Mouse (Mus musculus): ENCODE measurements around the gene Miga2. TPM values are rescaled to one million over a fixed set of nuclear protein-coding genes. Genes with fewer than 3 reads are reported as not detected.

Miga2 gene
- polyA plus RNA-seq, 1 experiment: not detected

DNA sequence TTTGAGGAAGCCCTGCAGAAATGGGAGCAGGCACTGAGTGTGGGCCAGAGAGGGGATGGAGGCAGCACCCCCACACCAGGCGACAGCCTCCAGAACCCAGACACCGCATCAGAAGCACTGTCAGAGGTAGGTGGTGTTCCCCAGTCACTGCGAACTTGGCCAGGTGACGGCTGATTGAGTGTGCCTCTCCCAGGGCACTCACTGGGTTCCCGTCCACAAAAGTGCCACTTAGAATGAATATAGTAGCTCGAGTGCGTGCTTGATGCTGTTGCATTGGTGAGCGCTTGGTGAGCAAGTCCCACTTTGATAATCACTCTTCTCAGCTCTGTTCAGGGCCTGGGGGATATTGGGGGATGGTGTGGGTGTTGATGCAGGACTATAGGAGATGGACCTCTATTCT is 7.5 kb downstream of the Miga2 start:
- 96% methylated on average over 8 of the region's 8 CpGs for WGBS
- TF ChIP-seq CTCF (IDR thresholded peaks at IDR 0.05; ENCODE audit: insufficient read depth, low read depth, low read length) (no peak), POLR2A (IDR thresholded peaks at IDR 0.05; ENCODE audit: insufficient read depth, low read depth, low read length) (no peak)
- Histone ChIP-seq H3K4me1 (ENCODE audit: control insufficient read depth, insufficient read depth, low read length) (peaks cover 5% of the 10 kb centered on the region; the same call in 1 of the 2 replicates), H3K4me3 (ENCODE audit: insufficient read depth, low read depth, low read length) (no peak overlapping the region), H3K27ac (ENCODE audit: insufficient read depth, low read depth, low read length) (no peak overlapping the region)

- Histone ChIP-seq H3K4me1 (ENCODE audit: control insufficient read depth, insufficient read depth, low read length) (no peaks in the 10 kb centered on the region), H3K4me3 (ENCODE audit: insufficient read depth, low read depth, low read length) (no peak overlapping the region), H3K27ac (ENCODE audit: insufficient read depth, low read depth, low read length) (no peak overlapping the region)
- 97% methylated on average over 5 of the region's 5 CpGs for WGBS
- TF ChIP-seq CTCF (IDR thresholded peaks at IDR 0.05; ENCODE audit: insufficient read depth, low read depth, low read length) (no peak), POLR2A (IDR thresholded peaks at IDR 0.05; ENCODE audit: insufficient read depth, low read depth, low read length) (no peak)
Measured at GRCm38 (mm10) chr2:30372726-30373125, 8.7 kb downstream of the Miga2 start.

GRCm38 (mm10) chr2:30375893-30376292 is 11.9 kb downstream of the Miga2 start:
- H3K27ac ChIP-seq (ENCODE audit: insufficient read depth, low read depth, low read length): no peak overlapping the region
- no peak for TF ChIP-seq POLR2A (IDR thresholded peaks at IDR 0.05; ENCODE audit: insufficient read depth, low read depth, low read length)
- no peak for TF ChIP-seq CTCF (IDR thresholded peaks at IDR 0.05; ENCODE audit: insufficient read depth, low read depth, low read length)
- no peaks in the 10 kb centered on the region for H3K4me1 ChIP-seq (ENCODE audit: control insufficient read depth, insufficient read depth, low read length)
- no peak overlapping the region for H3K4me3 ChIP-seq (ENCODE audit: insufficient read depth, low read depth, low read length)
- WGBS: 91% methylated on average over 10 of the region's 10 CpGs

DNA sequence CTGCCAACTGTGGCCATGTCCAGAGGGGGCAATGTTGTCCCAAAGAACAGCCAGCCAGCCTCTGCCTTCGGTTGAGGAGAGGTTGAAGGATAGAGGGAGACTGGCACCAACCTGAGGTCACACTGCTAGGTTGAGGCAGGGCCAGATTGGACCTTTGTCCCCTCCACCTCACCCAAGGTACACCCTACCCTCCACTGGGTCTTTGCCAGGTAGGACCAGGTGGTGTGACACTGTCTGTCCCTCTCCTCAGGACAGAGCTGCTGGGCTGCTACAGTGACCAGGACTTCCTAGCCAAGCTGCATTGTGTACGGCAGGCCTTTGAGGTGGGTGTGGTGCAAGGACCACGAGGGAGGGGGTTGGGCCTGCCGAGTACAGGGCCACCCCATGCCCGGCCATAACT is 13.7 kb downstream of the Miga2 start:
- 78% methylated on average over 5 of the region's 5 CpGs for WGBS
- H3K4me1 ChIP-seq (ENCODE audit: control insufficient read depth, insufficient read depth, low read length): no peaks in the 10 kb centered on the region
- no peak overlapping the region for H3K27ac ChIP-seq (ENCODE audit: insufficient read depth, low read depth, low read length)
- no peak for TF ChIP-seq POLR2A (IDR thresholded peaks at IDR 0.05; ENCODE audit: insufficient read depth, low read depth, low read length)
- no peak for TF ChIP-seq CTCF (IDR thresholded peaks at IDR 0.05; ENCODE audit: insufficient read depth, low read depth, low read length)
- no peak overlapping the region for H3K4me3 ChIP-seq (ENCODE audit: insufficient read depth, low read depth, low read length)

DNA sequence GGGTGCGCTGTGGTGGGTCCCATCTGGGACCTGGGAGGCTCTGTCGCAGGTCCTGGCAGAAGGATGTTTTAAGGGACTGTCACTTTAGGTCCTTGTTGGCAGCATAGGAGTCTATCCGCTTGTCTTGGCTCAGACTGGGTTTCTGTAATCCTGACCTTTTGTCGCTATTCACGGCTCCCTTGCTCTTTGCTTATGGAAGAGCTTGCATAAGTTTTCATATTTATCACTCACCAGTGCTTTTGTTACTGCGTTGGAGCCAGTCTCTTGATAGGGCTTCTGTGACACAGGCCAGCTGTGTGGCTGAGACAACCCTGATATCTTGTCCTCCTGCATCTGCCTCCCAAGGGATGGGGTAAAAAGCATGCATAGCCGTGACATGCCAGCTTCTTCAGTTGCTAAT is 15.3 kb downstream of the Miga2 start:
- H3K4me3 ChIP-seq (ENCODE audit: insufficient read depth, low read depth, low read length): no peak overlapping the region
- peaks cover 3% of the 10 kb centered on the region; the same call in 1 of the 2 replicates for H3K4me1 ChIP-seq (ENCODE audit: control insufficient read depth, insufficient read depth, low read length)
- 88% methylated on average over 7 of the region's 7 CpGs for WGBS
- H3K27ac ChIP-seq (ENCODE audit: insufficient read depth, low read depth, low read length): no peak overlapping the region
- TF ChIP-seq CTCF (IDR thresholded peaks at IDR 0.05; ENCODE audit: insufficient read depth, low read depth, low read length): no peak
- TF ChIP-seq POLR2A (IDR thresholded peaks at IDR 0.05; ENCODE audit: insufficient read depth, low read depth, low read length): no peak

GRCm38 (mm10) chr2:30380564-30381376 is 16.7 kb downstream of the Miga2 start:
- no peak overlapping the region for H3K4me3 ChIP-seq (ENCODE audit: insufficient read depth, low read depth, low read length)
- no peak overlapping the region for H3K27ac ChIP-seq (ENCODE audit: insufficient read depth, low read depth, low read length)
- H3K4me1 ChIP-seq (ENCODE audit: control insufficient read depth, insufficient read depth, low read length): peaks cover 16% of the 10 kb centered on the region
- WGBS: 85% methylated on average over 10 of the region's 10 CpGs
- TF ChIP-seq POLR2A (IDR thresholded peaks at IDR 0.05; ENCODE audit: insufficient read depth, low read depth, low read length) (no peak), CTCF (IDR thresholded peaks at IDR 0.05; ENCODE audit: insufficient read depth, low read depth, low read length) (no peak)

DNA sequence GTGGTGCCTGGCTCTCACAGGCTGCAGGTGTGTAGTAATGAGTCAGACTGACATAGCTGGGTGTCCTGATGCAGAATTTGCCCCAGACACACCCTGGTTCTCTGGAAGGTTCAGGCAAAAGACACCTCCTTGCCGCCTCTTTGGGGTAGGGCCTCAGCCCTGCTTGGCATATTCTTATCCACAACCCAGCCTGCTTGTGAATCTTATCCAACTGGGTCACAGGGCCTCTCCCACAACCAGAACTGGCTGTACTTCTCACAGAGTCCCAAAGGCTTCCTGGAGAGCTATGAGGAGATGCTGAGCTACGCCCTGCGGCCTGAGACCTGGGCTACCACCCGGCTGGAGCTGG is 17.3 kb downstream of the Miga2 start:
- Histone ChIP-seq H3K27ac (ENCODE audit: insufficient read depth, low read depth, low read length) (no peak overlapping the region), H3K4me1 (ENCODE audit: control insufficient read depth, insufficient read depth, low read length) (peaks cover 16% of the 10 kb centered on the region), H3K4me3 (ENCODE audit: insufficient read depth, low read depth, low read length) (no peak overlapping the region)
- 93% methylated on average over 4 of the region's 4 CpGs for WGBS
- TF ChIP-seq CTCF (IDR thresholded peaks at IDR 0.05; ENCODE audit: insufficient read depth, low read depth, low read length) (no peak), POLR2A (IDR thresholded peaks at IDR 0.05; ENCODE audit: insufficient read depth, low read depth, low read length) (no peak)

GRCm38 (mm10) chr2:30384814-30385213 is 20.8 kb downstream of the Miga2 start:
- no peak for TF ChIP-seq CTCF (IDR thresholded peaks at IDR 0.05; ENCODE audit: insufficient read depth, low read depth, low read length)
- no peak for TF ChIP-seq POLR2A (IDR thresholded peaks at IDR 0.05; ENCODE audit: insufficient read depth, low read depth, low read length)
- Histone ChIP-seq H3K27ac (ENCODE audit: insufficient read depth, low read depth, low read length) (no peak overlapping the region), H3K4me3 (ENCODE audit: insufficient read depth, low read depth, low read length) (no peak overlapping the region), H3K4me1 (ENCODE audit: control insufficient read depth, insufficient read depth, low read length) (peaks cover 16% of the 10 kb centered on the region)
- WGBS: 41% methylated on average over 5 of the region's 5 CpGs

DNA sequence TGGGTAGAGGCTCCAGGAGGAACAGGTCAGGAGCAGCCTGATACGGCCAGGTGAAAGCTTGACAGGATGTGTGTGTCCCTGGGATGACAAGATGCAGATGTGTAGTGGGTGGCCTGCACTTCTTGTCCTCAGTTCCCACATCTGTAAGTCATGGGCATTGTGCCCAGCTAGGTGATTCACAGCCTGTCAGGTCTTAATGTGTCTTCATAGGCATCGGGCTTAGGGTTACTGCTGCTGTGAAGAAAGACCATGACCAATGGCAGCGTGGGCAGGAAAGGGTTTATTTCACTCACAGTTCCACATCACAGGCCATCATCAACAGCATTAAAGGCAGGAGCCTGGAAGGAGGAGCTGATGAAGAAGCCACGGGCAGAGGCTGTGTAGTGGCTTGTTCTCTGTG is 21.6 kb downstream of the Miga2 start:
- Histone ChIP-seq H3K4me1 (ENCODE audit: control insufficient read depth, insufficient read depth, low read length) (peaks cover 17% of the 10 kb centered on the region), H3K27ac (ENCODE audit: insufficient read depth, low read depth, low read length) (no peak overlapping the region), H3K4me3 (ENCODE audit: insufficient read depth, low read depth, low read length) (no peak overlapping the region)
- 78% methylated on average over 4 of the region's 4 CpGs for WGBS
- TF ChIP-seq POLR2A (IDR thresholded peaks at IDR 0.05; ENCODE audit: insufficient read depth, low read depth, low read length) (no peak), CTCF (IDR thresholded peaks at IDR 0.05; ENCODE audit: insufficient read depth, low read depth, low read length) (no peak)

All from olfactory bulb, adult 2 months (tissue).